Mouse (Mus musculus) embryonic facial prominence, embryonic 12.5 days (tissue): ENCODE results near the gene Fbxw21. TPM values are rescaled to one million over a fixed set of nuclear protein-coding genes. Genes with fewer than 3 reads are reported as not detected.

ENCODE experiments used
- polyA plus RNA-seq: library from polyadenylated mRNA; unstranded; fragments of >200 nt; fragmentation: Nextera tagmentation; extraction: Ambion mirVana; gene quantifications from 2 replicates; pipeline ENCODE4 v1.2.1, GENCODE M21; 2016

Gene Fbxw21
- polyA plus RNA-seq, 1 experiment from 2014 or later, result not detected

Other genes with a start within 250 kb of the Fbxw21 start
- not detected in 2 replicates for gene Tmem89, start 247.4 kb downstream of the Fbxw21 start, polyA plus RNA-seq
- 426 and 449 TPM in 2 replicates for gene Uqcrc1, start 225.4 kb downstream of the Fbxw21 start, polyA plus RNA-seq
- 7.7 and 10.9 TPM in 2 replicates for gene Col7a1, start 208.5 kb downstream of the Fbxw21 start, polyA plus RNA-seq
- 0.27 and 0.32 TPM in 2 replicates for gene Ucn2, start 176.0 kb downstream of the Fbxw21 start, polyA plus RNA-seq
- 14.4 and 16.5 TPM in 2 replicates for gene Pfkfb4, start 170.3 kb downstream of the Fbxw21 start, polyA plus RNA-seq
- gene Shisa5, start 123.5 kb downstream of the Fbxw21 start, polyA plus RNA-seq, result 58.6 and 60.4 TPM in 2 replicates
- 10.3 and 13.1 TPM in 2 replicates for gene Trex1, start 102.3 kb downstream of the Fbxw21 start, polyA plus RNA-seq
- 31.5 and 34.9 TPM in 2 replicates for gene Atrip, start 87.9 kb downstream of the Fbxw21 start, polyA plus RNA-seq
- 13.9 and 15.0 TPM in 2 replicates for gene Ccdc51, start 79.5 kb downstream of the Fbxw21 start, polyA plus RNA-seq
- 757 TPM in 2 replicates for gene Tma7, start 79.5 kb downstream of the Fbxw21 start, polyA plus RNA-seq
- gene Plxnb1, start 66.7 kb downstream of the Fbxw21 start, polyA plus RNA-seq, result 18.3 and 23.0 TPM in 2 replicates
- gene Fbxw13, start 33.9 kb upstream of the Fbxw21 start, polyA plus RNA-seq, result not detected in 2 replicates
- not detected in 2 replicates for gene Fbxw20, start 72.7 kb upstream of the Fbxw21 start, polyA plus RNA-seq
- not detected in 2 replicates for gene Fbxw14, start 125.6 kb upstream of the Fbxw21 start, polyA plus RNA-seq
- not detected in 2 replicates for gene Fbxw28, start 177.6 kb upstream of the Fbxw21 start, polyA plus RNA-seq
- gene Fbxw22, start 242.3 kb upstream of the Fbxw21 start, polyA plus RNA-seq, result not detected in 2 replicates